Mouse (Mus musculus): ENCODE measurements around the gene Wdr90.

The Wdr90 gene

DNA sequence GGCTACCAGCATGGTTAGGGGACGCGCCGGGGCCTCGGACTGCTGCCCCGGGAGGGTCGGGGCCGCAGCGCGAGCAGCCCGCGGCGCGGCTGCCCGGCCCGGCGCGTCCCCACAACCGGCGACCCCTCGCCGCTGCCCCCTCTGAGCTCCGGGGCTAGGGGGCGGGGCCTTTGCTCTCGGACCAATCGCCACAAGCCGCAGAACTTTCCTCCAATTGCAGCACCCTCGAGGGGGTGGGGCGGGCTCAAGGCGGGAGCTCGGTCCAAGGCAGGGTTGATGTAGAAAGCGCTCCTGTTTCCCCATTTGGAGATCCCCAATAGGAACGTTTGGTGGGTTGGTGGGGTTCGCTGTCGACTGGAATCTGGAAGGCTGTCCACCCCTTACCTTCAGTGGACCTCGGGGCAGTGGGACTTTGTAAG is 64.3 kb downstream of the Wdr90 start, which contains the start of gene Metrn:
TSS of gene Metrn (minus strand) at position 186 of the 419 bp plus-strand sequence.
- DNase-seq = peak; percentile 95

DNA sequence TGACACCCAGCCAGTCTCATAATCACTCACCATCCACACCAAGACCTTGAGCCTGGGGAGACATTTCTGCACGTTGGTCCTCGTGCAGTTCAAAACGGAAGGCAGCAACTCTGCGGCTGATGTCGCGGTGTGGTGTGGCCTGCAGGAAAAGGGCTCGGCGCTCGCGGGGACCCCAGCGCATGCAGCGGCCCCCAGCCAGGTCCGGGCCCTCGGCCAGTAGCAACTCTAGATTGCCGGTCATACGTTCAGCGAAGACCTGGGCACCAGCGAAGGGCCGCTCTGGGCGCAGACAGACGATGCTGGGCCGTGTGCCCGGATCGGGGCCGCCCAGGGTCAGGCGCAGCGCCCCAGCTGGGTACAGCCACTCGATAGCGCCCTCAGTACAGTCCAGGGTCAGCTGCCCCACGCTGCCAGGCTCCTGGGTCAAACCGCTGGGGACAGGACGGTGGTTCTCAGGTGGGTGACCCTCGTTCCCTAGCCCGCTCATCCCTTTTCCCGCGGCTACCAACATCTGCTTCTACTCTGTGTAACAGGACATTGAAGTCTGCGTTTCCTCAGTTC is 65.0 kb downstream of the Wdr90 start:
- DNase-seq = peak; percentile 40

DNA sequence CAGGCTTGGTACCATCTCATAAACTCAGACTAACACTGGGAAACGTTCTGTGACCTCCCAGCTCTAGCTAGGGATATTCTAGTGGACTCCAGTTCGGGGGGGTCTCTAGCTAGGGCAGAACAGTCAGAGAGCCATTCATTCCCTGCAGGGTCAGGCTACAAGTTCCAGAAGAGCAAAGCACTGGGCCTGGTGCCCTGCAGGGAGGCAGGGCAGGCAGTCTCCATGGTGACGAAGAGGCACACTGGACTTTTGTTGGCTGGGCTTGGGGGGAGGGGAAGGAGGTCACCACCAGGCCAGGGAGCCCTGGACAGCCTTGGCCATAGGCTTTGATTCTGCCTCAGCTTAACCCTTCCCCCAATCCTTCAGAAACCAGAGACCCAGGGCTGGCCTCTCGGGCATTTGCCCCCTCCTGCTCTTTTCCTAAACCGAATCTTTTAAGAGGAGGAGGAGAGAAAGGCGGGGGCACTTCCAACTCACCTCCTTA is 65.7 kb downstream of the Wdr90 start, which contains the start of gene AC134908.4:
TSS of gene AC134908.4 (minus strand) at position 51 of the 484 bp plus-strand sequence.
- no peak for DNase-seq

DNA sequence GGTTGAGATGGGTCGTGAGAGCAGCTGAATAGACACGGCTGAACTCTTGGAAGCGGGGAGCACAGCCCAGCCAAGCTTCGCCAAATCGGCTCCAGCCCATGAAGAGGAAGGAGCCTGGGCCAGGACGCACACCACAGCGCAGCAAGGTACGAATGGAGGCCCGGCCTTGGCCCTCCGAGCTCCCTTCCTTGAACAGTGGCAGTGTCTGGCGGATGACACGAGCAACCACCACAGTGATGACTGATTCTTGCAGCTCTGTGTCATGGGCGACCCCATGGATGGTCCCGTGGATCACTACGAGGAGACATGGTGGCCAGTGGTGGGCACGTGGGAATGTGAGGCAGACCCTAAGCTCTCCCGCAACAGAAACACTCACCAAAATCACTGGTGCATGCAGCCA is 66.3 kb downstream of the Wdr90 start:
- DNase-seq = no peak

Measured in thymus, postnatal 14 days (tissue).